Mouse (Mus musculus) 3134 (cell line): ENCODE results near the gene Dok7.

ENCODE experiments used
- DNase-seq: peaks from one replicate; pipeline ENCODE4 v3.0.0-alpha.2; 2011; ENCODE audit warnings: low spot score; ENCODE audit not compliant: insufficient read length; ENCODE audit errors: extremely low read depth

Dok7 gene

DNA sequence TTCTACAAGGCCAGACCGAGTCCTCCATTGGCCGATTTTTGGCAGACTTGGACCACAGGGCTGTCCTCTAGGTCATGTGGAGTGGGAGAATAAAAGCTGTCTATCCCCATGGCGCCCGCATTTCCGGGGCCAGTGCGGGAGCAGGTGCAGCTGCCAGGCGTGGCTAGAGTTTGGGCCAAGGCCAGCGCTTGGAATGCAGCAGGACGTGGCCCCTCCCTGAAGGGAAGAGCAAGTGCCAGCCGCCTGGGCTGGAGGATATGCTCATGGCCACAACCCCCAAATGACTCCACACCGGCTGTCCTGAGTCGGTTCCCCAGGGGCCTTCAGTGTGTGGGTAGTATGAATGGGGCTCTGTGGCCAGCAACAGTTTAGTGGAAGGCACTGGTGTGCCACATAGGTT lies 1.5 kb upstream of the Dok7 start:
- peak; percentile 83 for DNase-seq

DNA sequence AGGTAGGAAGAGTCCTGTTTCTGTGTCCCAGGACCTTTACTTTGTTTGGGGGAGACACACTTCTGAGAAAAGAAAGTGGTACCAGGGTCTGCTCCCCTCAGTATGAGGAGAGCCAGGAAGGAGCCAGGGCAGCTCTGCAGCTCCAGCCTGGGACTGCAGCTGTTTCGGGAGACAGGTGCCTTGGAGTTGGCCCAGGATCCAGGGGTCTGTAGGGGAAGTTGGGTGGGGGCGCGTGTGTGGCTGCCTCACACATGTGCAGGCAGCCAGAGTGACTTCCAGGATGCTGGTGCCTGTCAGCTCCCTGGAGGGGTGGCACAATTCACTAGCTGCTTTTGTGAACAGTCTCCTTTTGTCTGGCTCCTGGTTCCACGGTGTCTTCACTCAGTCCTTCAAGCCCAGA lies 1.0 kb downstream of the Dok7 start:
- no peak for DNase-seq

DNA sequence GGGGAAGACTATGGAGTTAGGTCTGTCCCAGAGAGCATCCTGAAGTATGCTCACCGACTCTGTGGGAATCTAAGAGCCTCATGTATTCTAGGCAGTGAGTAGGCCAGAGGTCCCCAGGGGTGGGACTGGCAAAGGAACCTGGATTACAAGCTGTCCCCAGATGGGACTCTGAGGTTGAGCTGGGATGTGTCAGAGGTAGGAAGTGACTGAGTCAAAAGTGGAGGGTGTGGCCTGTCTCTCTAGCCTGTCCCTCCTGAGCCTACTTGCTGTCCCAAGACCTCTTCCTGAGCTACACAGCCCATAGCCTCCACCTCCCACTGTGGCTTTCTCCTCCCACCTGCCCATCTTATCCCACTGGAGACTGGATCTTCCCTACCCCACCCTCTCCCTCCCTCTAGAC lies 1.6 kb downstream of the Dok7 start:
- peak; percentile 65 for DNase-seq

GRCm38 (mm10) chr5:35060098-35060497 lies 3.5 kb downstream of the Dok7 start:
- DNase-seq: no peak

GRCm38 (mm10) chr5:35069841-35070240 lies 13.3 kb downstream of the Dok7 start:
- DNase-seq: no peak

GRCm38 (mm10) chr5:35070314-35070713 lies 13.7 kb downstream of the Dok7 start:
- DNase-seq: no peak

DNA sequence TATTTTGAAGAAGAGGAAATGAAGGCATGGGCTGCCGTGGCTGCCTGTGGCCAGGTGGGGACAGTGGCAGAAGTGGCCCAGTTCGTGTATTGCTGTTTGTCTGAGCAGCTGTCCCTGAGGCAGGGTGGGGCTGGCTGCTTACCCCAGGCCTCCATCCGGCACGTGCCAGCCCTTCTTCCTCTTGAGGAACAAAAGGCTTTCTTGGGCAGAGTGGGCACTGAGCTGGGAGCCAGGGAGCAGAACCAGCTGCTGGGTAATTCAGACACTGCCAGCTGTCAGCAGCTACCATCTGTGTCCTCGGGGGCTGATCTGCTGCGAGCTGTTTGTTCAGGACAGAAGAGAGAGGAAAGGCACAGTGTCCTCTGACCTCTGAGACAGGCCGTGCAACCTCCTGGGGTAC lies 14.4 kb downstream of the Dok7 start:
- no peak for DNase-seq

DNA sequence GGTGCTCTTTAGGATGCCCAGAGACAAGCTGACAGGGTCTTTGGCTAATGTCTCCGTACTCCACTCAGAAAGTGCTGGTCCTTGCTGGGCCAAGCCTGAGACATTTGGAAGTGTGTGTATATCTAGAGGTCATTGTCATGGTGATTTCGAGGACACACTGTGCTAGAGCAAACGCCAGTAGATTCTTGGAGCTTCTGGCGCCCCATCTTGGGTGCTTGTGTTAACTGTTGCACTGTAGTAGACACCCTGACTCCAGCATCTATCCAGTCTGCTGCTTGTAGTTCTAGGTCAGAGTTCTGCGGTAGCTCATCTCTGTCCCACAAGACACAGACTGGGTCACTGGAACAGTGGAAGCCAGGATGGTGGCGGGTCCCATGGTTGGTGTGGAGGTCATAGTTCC lies 15.3 kb downstream of the Dok7 start:
- DNase-seq: no peak

DNA sequence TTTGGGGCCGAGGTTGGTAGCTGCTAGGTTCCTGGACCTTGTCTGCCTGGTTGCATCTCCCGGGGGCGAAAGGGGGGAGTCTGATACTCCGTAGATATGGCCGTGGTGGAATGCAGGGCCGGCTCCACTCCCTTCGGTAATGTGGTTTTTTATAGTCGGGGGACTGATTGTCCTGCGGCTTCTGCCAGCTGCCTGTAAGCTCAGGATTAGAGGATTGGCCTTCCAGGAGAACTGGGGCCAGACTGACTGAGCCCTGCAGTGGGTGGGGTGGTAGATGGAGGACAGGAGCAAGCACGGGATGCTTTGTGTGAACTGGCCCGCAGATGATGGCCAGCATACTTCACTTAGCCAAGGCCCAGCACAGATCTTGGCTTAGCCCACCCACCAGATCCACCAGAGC lies 16.7 kb downstream of the Dok7 start:
- no peak for DNase-seq

DNA sequence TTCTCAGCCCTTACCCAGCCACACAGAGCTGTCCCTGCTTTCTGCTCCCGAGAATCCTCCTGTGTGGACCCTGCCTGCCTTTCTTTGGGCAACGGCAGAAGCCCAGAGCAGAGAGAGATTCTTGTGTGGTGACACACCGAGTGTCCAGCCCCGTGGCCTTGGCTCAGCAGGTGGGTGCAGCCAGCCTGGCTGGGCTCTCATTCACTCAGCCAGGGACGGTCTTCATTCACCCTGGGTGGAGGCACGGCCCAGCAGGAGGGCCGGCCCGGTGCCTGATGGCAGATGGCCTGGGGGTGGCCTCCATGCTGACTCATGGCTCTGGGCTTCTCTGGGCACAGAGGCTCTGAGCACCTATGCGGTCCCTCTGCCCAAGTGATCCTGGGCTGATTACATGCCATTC lies 17.4 kb downstream of the Dok7 start:
- DNase-seq: peak; percentile 85

DNA sequence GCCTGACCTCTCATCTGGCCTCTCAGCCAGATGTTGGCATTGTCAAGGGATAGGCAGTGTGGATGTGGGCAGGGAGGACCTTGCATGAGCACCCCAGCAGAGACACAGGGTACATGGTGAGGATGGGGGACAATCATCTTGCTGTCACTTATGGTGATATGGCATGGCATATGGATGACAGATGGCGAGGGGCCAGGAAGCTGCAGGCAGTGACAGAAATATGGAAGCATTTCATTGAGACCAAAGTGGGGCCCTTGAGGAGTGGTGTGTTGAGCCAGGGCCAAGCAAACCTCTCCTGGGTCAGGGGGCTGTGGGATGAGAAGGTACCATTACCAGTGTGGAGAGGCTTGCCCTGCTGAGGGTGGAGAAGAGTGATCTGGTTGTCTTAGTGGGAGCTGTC lies 19.8 kb downstream of the Dok7 start:
- DNase-seq: no peak

DNA sequence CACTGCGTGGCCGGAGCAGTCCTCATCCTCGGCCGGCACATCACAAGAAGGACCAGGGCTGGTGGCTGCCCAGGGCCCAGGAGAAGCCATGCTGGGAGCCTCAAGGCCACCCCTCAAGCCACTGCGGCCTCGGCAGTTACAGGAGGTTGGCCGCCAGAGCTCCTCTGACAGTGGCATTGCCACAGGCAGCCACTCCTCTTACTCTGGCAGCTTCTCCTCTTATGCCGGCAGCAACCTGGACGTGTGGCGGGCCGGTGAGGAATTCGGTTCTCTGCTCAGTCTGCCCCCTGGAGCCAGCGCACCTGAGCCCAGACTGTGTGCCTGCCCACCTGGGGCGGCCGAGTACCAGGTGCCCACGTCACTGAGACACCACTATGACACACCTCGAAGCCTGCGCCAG lies 22.5 kb downstream of the Dok7 start:
- no peak for DNase-seq

GRCm38 (mm10) chr5:35084913-35085312 lies 28.3 kb downstream of the Dok7 start:
- DNase-seq: no peak

DNA sequence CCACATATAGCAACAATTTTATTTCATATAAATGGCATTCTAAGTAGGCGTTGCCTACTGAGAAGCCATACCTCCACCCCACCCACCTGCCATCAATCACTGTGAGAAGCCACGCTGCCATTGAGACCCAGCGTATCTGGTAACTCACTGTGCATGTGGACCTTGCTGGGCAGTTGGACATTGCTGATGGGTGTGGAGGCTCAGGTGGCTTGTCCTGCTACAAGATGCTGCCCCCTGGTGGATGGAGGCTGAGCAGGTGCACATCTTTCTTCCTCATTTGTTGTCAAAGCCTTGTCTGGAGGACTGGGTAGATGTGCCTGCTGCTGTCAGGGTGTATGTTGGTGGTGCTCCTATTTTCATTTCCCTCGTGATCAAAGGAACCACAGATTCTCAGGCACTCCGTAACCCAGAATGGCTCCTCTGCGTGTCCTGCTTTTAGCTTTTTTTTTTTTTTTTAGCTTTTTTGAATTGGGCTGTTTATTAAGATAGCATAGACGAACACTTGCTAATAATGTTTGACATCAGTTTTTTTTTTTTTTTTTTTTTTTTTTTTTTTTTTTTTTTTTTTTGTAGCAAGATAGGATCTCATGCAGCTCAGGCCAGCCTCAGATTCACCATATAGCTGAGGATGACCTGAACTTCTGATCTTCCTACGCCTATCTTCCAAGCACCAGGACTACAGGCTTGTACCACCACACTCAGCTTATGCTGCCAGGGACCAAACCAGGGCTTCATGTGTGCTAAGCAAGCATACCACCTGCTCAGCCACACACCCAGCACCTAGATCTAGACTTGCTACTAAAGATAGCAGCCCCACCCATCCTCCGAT lies 32.4 kb downstream of the Dok7 start:
- peak; percentile 50 for DNase-seq

DNA sequence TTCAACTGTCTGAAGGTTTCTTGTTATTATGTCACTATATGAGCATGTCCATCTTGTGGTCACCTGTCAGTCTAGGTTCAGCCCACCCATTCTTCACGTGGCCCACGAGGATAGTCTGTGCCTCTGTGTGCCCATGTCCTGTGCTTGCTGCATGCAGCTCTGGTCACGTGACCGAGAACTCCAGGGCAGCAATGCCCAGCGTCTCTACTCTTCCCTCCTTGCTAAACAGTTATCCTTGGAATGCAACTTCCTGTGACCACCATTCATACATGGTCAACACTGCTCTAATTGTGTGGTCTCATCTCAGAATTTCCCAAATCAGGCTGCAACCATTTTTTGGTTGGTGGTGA lies 33.0 kb downstream of the Dok7 start:
- no peak for DNase-seq

GRCm38 (mm10) chr5:35091636-35092035 lies 35.1 kb downstream of the Dok7 start:
- DNase-seq: no peak

DNA sequence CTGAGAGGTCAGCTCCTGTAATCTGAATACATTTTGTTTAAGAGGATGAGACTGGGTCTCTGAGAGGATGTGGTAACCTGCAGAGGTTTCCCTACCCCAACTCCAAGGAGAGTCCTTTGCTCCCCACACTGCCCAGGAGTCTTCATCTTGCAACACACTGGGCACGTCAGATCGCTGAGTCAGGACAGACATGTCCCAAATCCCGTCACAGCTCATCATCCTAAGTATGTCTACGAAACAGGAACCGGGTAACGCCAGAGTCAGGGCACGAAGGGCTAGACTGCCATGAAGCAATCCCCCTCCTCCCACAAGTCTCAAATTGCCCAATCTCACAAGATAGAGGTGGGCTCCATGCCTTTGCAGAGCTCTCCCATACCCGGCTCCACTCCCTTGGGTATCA lies 46.5 kb downstream of the Dok7 start:
- no peak for DNase-seq

DNA sequence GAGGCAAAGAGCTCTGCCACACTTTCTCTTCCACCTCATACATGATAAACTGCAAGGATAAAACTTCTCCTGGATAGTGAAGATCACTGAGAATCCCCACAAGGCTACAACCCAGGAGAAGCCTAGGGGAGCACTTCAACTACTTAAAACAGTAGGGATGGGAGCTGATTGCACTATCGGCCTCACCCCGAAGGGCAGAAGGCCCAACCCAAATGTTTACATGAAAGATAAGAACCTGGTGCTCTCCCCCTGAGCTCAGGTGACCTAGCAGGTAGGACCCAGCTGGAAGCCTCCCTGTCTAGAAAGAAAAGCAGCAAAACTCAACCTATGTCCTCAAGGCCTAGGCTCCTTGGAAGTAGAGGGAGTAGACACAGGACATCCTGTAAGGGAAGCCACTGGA lies 47.0 kb downstream of the Dok7 start:
- DNase-seq: no peak

DNA sequence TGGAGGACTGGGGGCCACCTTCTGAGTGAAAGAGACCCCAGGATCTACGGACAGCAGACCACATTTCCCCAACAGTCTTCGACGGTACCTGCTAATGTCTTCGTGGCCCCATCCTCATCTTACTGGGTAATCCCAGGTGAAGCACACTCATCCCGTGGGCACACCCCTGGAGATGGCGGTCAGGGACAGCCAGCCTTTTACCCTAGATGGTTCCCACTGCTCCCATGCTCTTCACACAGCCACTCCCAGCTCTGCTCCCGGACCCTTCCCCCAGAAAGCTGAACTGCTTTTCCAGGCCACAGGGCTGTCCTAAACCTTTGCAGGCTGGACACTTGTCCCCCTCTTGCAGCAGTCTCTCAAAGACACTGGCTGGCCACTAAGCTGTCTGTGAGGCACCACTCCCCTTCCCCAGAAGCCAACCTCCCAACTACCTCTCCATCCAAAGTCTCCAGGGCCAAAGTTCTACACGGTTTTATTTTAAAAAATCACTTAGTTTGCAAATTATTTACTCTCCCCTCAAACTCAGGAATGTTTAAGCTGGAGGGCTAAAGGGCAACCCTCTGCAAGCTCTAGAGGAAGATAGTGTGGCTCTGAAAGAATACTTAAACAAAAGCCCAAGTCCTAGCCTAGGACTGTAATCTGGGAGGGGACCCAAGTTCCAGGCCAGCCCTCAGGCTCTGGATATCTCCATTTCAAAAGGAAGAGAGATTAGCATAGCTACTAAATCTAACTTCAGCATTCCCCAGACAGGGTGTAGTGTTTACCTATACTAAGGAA lies 47.8 kb downstream of the Dok7 start:
- DNase-seq: no peak

- DNase-seq: peak; percentile 91
Observed at GRCm38 (mm10) chr5:35104960-35105921, 48.7 kb downstream of the Dok7 start, which contains the start of gene Lrpap1. Lrpap1 (minus strand) TSS chr5:35105766.

GRCm38 (mm10) chr5:35105922-35106298 lies 49.3 kb downstream of the Dok7 start:
- no peak for DNase-seq
